Comparison of ENCODE assay signal across 9 mouse cellular contexts in the genomic region with DNA sequence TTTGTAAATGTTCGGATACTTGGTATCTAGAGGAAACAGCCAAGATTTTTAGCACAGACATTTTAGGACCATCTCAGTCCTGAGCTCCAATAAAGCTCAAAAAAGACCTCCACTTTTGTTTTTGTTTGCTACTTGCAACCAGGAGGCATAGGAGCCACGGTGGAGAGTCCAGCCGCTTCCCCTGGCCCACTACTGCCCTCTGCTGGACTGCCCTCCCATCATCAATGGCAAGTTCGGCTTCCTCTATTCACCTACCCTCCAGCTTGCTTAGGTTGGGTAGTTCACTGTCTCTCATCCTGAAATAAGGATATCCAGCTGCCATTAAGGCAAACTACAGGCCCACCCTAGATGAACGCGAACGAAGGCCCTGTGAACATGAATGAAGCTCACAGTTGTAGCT. TPM values are rescaled to one million over a fixed set of nuclear protein-coding genes. Genes with fewer than 3 reads are reported as not detected.
A peak's percentile ranks its signal among the peaks of the same experiment; 100 is the strongest.
DNase-seq lines count a peak whose midpoint lies in the region; ATAC-seq and TF ChIP-seq lines count a peak whose summit lies in the region.
"Had no signal": no experiment of that assay in that cellular context is flagged by ENCODE, and none has a peak within 500 bp of the region (broad histone marks: within the 10 kb centered on the region; RNA-seq: fewer than 3 reads in every experiment).

No protein-coding gene starts in this region.

- H3K9ac ChIP-seq in kidney, embryonic 15.5 days = no peak overlapping the region
- H3K9ac ChIP-seq in liver, embryonic 11.5 days (ENCODE audit: low read depth, low read length) = no peak overlapping the region

- H3K9me3 ChIP-seq in kidney, embryonic 15.5 days (replicated peaks) = no peaks in the 10 kb centered on the region
- no peaks in the 10 kb centered on the region for H3K9me3 ChIP-seq in liver, embryonic 11.5 days (ENCODE audit: control insufficient read depth, low read length)
- H3K9me3 ChIP-seq: megakaryocyte, embryonic 14.5 days had no signal

- H3K27me3 ChIP-seq in kidney, adult 2 months (replicated peaks; ENCODE audit: control insufficient read depth, insufficient read depth, low read length) = no peaks in the 10 kb centered on the region
- H3K27me3 ChIP-seq in kidney, embryonic 15.5 days = no peaks in the 10 kb centered on the region
- H3K27me3 ChIP-seq in liver, embryonic 11.5 days (replicated peaks; ENCODE audit: control insufficient read depth, insufficient read depth, low read length) = no peaks in the 10 kb centered on the region
- H3K27me3 ChIP-seq: megakaryocyte, embryonic 14.5 days had no signal

- no peaks in the 10 kb centered on the region for H3K4me1 ChIP-seq in kidney, adult 2 months (ENCODE audit: control insufficient read depth, insufficient read depth, low read length)
- H3K4me1 ChIP-seq in kidney, embryonic 15.5 days = peaks cover 10% of the 10 kb centered on the region
- peaks cover under 1% of the 10 kb centered on the region; the same call in 1 of the 2 replicates for H3K4me1 ChIP-seq in liver, embryonic 11.5 days (replicated peaks; ENCODE audit: control insufficient read depth, insufficient read depth, low read length)

- H3K27ac ChIP-seq in kidney, adult 2 months (ENCODE audit: insufficient read depth, low read depth, low read length) = no peak overlapping the region
- H3K27ac ChIP-seq in kidney, embryonic 15.5 days = no peak overlapping the region
- no peak overlapping the region for H3K27ac ChIP-seq in liver, embryonic 11.5 days (ENCODE audit: low read depth, low read length)

- H3K36me3 ChIP-seq in kidney, adult 2 months (ENCODE audit: control insufficient read depth, insufficient read depth, low read length) = peaks cover 2% of the 10 kb centered on the region
- H3K36me3 ChIP-seq in kidney, embryonic 15.5 days = peaks cover 68% of the 10 kb centered on the region
- peaks cover 14% of the 10 kb centered on the region for H3K36me3 ChIP-seq in liver, embryonic 11.5 days (ENCODE audit: control insufficient read depth, insufficient read depth, low read length)

- peak; percentile 66 for DNase-seq in kidney, adult 2 months
- DNase-seq in Muller cell, postnatal 12 days (ENCODE audit: inconsistent ontology term) = peak; percentile 47
- peak; percentile 30 for DNase-seq in cerebellum, adult 9-11 months
- DNase-seq in liver, embryonic 11.5 days (ENCODE audit: low spot score) = peak; percentile 57
- DNase-seq in retina, embryonic 14.5 days (ENCODE audit: low spot score) = peak; percentile 74
- DNase-seq in urinary bladder, postnatal 10 days (ENCODE audit: low spot score) = peak; percentile 46

- TF ChIP-seq CTCF in kidney, adult 2 months (conservative IDR thresholded peaks at IDR 0.05; ENCODE audit: insufficient read depth, insufficient read length, low read depth, low read length) = peak; percentile 88

- TF ChIP-seq POLR2A in kidney, adult 2 months (IDR thresholded peaks at IDR 0.05; ENCODE audit: low read depth, low read length) = no peak

- WGBS in kidney, adult 2 months = 41% methylated on average over 7 of the region's 7 CpGs
- WGBS in kidney, embryonic 15.5 days = 45% methylated on average over 7 of the region's 7 CpGs
- 38% methylated on average over 7 of the region's 7 CpGs for WGBS in liver, embryonic 11.5 days

- no peak overlapping the region for H3K4me3 ChIP-seq in kidney, adult 2 months (ENCODE audit: insufficient read depth, low read depth, low read length)
- no peak overlapping the region for H3K4me3 ChIP-seq in kidney, embryonic 15.5 days (replicated peaks)
- H3K4me3 ChIP-seq in liver, embryonic 11.5 days (ENCODE audit: low read depth, low read length) = no peak overlapping the region

- no peak for ATAC-seq in kidney, embryonic 15.5 days (replicated peaks; ENCODE audit: low FRiP score)
- peak; percentile 57 for ATAC-seq in granulocyte monocyte progenitor cell, adult 5-6 weeks (replicated peaks; ENCODE audit: poor library complexity, severe bottlenecking)
- ATAC-seq in liver, embryonic 11.5 days (replicated peaks; ENCODE audit: low FRiP score) = no peak

- H3K4me2 ChIP-seq in kidney, embryonic 15.5 days = no peak overlapping the region
- H3K4me2 ChIP-seq in liver, embryonic 11.5 days = no peak overlapping the region

RNA-seq across cellular contexts. Expression of a gene that starts 6.4 kb away (rescaled TPM):
- 16.9 and 17.7 TPM in 2 replicates for polyA plus RNA-seq in kidney, adult 2 months (2012; rRNA removed)
- 25.1 and 25.5 TPM in 2 replicates for polyA plus RNA-seq in kidney, embryonic 15.5 days (2015; fragmentation: Nextera tagmentation; extraction: Ambion mirVana)
- 38.4 TPM in 2 replicates for total RNA-seq in granulocyte monocyte progenitor cell, adult 5-6 weeks (2014; fragmentation: Nextera tagmentation)
- total RNA-seq in granulocyte monocyte progenitor cell, adult 5-6 weeks (2017) = 63.3 and 64.4 TPM in 2 replicates
- polyA plus RNA-seq in liver, embryonic 11.5 days (2014; fragmentation: Nextera tagmentation; extraction: Ambion mirVana) = 13.2 and 13.4 TPM in 2 replicates

RNA-seq across cellular contexts. Expression of a gene that starts 6.4 kb away (rescaled TPM):
- 23.8 and 25.5 TPM in 2 replicates for polyA plus RNA-seq in kidney, adult 2 months (2012; rRNA removed)
- 280 and 313 TPM in 2 replicates for polyA plus RNA-seq in kidney, embryonic 15.5 days (2015; fragmentation: Nextera tagmentation; extraction: Ambion mirVana)
- 221 and 276 TPM in 2 replicates for total RNA-seq in granulocyte monocyte progenitor cell, adult 5-6 weeks (2014; fragmentation: Nextera tagmentation)
- 454 and 490 TPM in 2 replicates for total RNA-seq in granulocyte monocyte progenitor cell, adult 5-6 weeks (2017)
- polyA plus RNA-seq in liver, embryonic 11.5 days (2014; fragmentation: Nextera tagmentation; extraction: Ambion mirVana) = 309 and 318 TPM in 2 replicates

RNA-seq across cellular contexts. Expression of a gene that starts 35.8 kb away (rescaled TPM):
- 27.5 and 30.2 TPM in 2 replicates for polyA plus RNA-seq in kidney, adult 2 months (2012; rRNA removed)
- 44.7 and 46.5 TPM in 2 replicates for polyA plus RNA-seq in kidney, embryonic 15.5 days (2015; fragmentation: Nextera tagmentation; extraction: Ambion mirVana)
- total RNA-seq in granulocyte monocyte progenitor cell, adult 5-6 weeks (2014; fragmentation: Nextera tagmentation) = 63.2 and 76.0 TPM in 2 replicates
- total RNA-seq in granulocyte monocyte progenitor cell, adult 5-6 weeks (2017) = 59.3 and 77.7 TPM in 2 replicates
- polyA plus RNA-seq in liver, embryonic 11.5 days (2014; fragmentation: Nextera tagmentation; extraction: Ambion mirVana) = 30.0 and 31.7 TPM in 2 replicates

RNA-seq across cellular contexts. Expression of a gene that starts 36.0 kb away (rescaled TPM):
- 12.7 and 16.0 TPM in 2 replicates for polyA plus RNA-seq in kidney, adult 2 months (2012; rRNA removed)
- polyA plus RNA-seq in kidney, embryonic 15.5 days (2015; fragmentation: Nextera tagmentation; extraction: Ambion mirVana) = 30.2 and 30.7 TPM in 2 replicates
- 23.4 and 30.7 TPM in 2 replicates for total RNA-seq in granulocyte monocyte progenitor cell, adult 5-6 weeks (2014; fragmentation: Nextera tagmentation)
- 24.6 and 24.9 TPM in 2 replicates for total RNA-seq in granulocyte monocyte progenitor cell, adult 5-6 weeks (2017)
- 47.1 and 47.3 TPM in 2 replicates for polyA plus RNA-seq in liver, embryonic 11.5 days (2014; fragmentation: Nextera tagmentation; extraction: Ambion mirVana)

Comparison
In these comparisons a context has a peak if more than half of its experiments do, and no peak if none do; other contexts are left out.
1. RNA of a gene that starts 6.4 kb away (polyA plus RNA-seq): 309 to 318 TPM in liver, embryonic 11.5 days and 280 to 313 TPM in kidney, embryonic 15.5 days; 23.8 to 25.5 TPM in kidney, adult 2 months; every median in the first group is over 10 times any median in the second.
2. Peak in every context shown above with its lines, with median percentiles within 50 percentile points of each other: DNase-seq.